Mouse (Mus musculus): ENCODE results near the gene Kank2.
A peak's percentile ranks its signal among the peaks of the same experiment; 100 is the strongest.
"Not testable (repeated sequence)": the region's sequence is repeated elsewhere in the genome, so short reads cannot be mapped to it uniquely, and the experiment has no call there.

The Kank2 gene

GRCm38 (mm10) chr9:21816716-21817305 lies 18.3 kb upstream of the Kank2 start:
- no peak for DNase-seq

- DNase-seq: no peak
Observed at GRCm38 (mm10) chr9:21811170-21811569, 12.6 kb upstream of the Kank2 start.

- no peak for DNase-seq
Observed at GRCm38 (mm10) chr9:21808561-21808960, 10.0 kb upstream of the Kank2 start.

GRCm38 (mm10) chr9:21806976-21807375 lies 8.4 kb upstream of the Kank2 start:
- DNase-seq: no peak

GRCm38 (mm10) chr9:21806363-21806762 lies 7.8 kb upstream of the Kank2 start:
- no peak for DNase-seq

- DNase-seq: peak; percentile 94
Observed at GRCm38 (mm10) chr9:21803986-21804644, 5.6 kb upstream of the Kank2 start.

GRCm38 (mm10) chr9:21801591-21801990 lies 3.0 kb upstream of the Kank2 start:
- DNase-seq: no peak

GRCm38 (mm10) chr9:21801121-21801520 lies 2.6 kb upstream of the Kank2 start:
- no peak for DNase-seq

GRCm38 (mm10) chr9:21799010-21799350 lies 436 bp upstream of the Kank2 start:
- no peak for DNase-seq

- DNase-seq: peak; percentile 78
Observed at GRCm38 (mm10) chr9:21797921-21798344, 611 bp downstream of the Kank2 start.

- no peak for DNase-seq
Observed at GRCm38 (mm10) chr9:21796919-21797318, 1.6 kb downstream of the Kank2 start.

GRCm38 (mm10) chr9:21796259-21796658 lies 2.3 kb downstream of the Kank2 start:
- no peak for DNase-seq

- no peak for DNase-seq
Observed at GRCm38 (mm10) chr9:21795579-21795978, 3.0 kb downstream of the Kank2 start.

- no peak for DNase-seq
Observed at GRCm38 (mm10) chr9:21794925-21795324, 3.6 kb downstream of the Kank2 start.

GRCm38 (mm10) chr9:21794344-21794834 lies 4.2 kb downstream of the Kank2 start:
- no peak for DNase-seq

GRCm38 (mm10) chr9:21793507-21793906 lies 5.0 kb downstream of the Kank2 start:
- DNase-seq: not testable (repeated sequence)

- DNase-seq: peak; percentile 76
Observed at GRCm38 (mm10) chr9:21792644-21793043, 5.9 kb downstream of the Kank2 start.

GRCm38 (mm10) chr9:21791861-21792260 lies 6.7 kb downstream of the Kank2 start:
- peak; percentile 82 for DNase-seq

- no peak for DNase-seq
Observed at GRCm38 (mm10) chr9:21788234-21788633, 10.3 kb downstream of the Kank2 start.

- DNase-seq: no peak
Observed at GRCm38 (mm10) chr9:21787654-21788053, 10.9 kb downstream of the Kank2 start.

- peak; percentile 82 for DNase-seq
Observed at GRCm38 (mm10) chr9:21786906-21787305, 11.6 kb downstream of the Kank2 start.

- DNase-seq: not testable (repeated sequence)
Observed at GRCm38 (mm10) chr9:21786309-21786708, 12.2 kb downstream of the Kank2 start.

- peak; percentile 48 for DNase-seq
Observed at GRCm38 (mm10) chr9:21784517-21785307, 13.8 kb downstream of the Kank2 start.

Measured in lung, postnatal 14 days (tissue).